Mouse (Mus musculus) brain, adult 2 months (tissue): ENCODE data around the gene Slitrk5.
A peak's percentile ranks its signal among the peaks of the same experiment; 100 is the strongest.
"Not testable (repeated sequence)": the region's sequence is repeated elsewhere in the genome, so short reads cannot be mapped to it uniquely, and the experiment has no call there.

Experiments
- DNase-seq: peaks from one replicate; pipeline ENCODE4 v3.0.0; 2011; ENCODE audit warnings: low read depth, low spot score

Gene Slitrk5

DNA sequence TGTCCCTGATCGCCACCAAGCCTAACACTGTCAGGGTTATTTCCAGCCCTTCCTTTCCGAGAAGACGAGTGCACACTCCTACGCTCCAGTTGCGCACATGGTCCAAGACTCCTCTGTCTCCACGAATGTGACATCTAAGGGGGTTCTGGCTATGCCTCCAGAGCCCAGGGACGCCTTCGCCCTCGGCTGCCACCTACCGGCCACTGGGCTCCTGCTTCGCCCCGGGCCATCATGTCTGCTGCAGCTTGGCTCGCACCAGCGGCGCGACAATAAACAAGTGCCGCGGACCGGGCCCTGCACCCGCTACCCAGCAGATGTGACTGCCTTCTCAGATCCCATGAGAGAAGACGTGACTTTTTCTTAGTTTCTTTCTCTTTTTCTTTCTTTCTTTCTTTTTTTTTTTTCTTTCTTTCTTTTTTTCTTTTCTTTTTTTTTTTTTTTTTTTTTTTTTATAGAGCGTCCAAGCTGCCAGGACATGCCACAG is at the start of gene Slitrk5:
Gene Slitrk5, plus strand, starts transcription at position 434 of the 484 bp plus-strand sequence.
- DNase-seq, result peak; percentile 96

DNA sequence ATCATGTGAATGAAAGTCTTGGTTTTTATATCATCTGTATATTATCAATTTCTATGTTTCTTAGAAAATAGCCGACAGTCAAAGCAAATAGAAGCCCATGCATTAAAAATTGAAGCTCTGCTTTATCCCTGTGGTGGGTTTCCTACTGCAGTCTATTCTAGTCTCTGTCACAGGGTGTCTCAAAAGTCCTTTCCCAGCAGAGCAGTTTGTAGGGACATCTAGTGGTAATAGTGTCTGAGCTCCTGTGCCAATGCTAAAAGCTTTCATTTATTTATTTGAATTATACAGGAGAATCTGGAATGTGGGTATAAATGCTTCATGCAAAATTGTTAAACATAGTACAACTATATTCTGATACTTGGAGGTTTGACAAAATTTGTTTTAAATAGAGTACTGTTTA is 2.0 kb upstream of the Slitrk5 start:
- DNase-seq, result peak; percentile 84

- DNase-seq, result peak; percentile 76
Measured at GRCm38 (mm10) chr14:111675211-111676165, 591 bp downstream of the Slitrk5 start.

- peak; percentile 80 for DNase-seq
Measured at GRCm38 (mm10) chr14:111676166-111676581, 1.3 kb downstream of the Slitrk5 start.

GRCm38 (mm10) chr14:111676851-111677291 is 2.0 kb downstream of the Slitrk5 start:
- DNase-seq, result peak; percentile 87

DNA sequence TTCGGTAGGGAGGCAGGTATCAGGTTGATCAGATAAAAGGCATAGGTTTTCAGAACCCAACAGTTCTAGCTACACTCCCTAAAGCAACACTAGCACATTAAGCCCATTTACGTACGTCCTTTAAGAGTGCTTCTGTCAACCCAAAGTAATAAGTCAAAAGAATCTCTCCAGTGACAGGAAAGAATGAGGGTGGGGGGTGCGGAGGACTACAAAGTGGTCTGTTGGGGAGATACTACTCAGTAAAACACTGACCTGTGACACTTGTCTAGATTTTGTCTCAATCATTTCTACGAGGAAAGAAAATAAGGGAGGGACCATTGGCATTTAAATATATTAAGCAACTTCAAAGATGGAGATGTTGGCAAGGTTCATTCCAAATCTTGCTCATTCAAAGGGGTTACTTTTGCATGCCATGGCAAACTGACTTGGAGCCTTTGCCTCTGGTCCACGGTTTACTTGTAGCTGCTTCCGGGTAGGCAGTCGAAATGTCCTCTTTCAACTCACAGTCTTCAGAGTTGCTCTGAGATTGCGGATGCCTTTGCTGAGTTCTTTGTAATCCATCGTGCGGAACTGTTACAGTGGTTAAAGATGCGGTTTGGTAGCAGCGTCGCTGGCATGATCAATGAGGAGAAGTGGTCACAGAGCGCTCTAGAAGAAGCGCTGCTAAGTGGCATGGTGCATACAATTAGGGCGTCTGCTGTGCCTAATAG is 2.6 kb downstream of the Slitrk5 start:
- peak; percentile 54 for DNase-seq

DNA sequence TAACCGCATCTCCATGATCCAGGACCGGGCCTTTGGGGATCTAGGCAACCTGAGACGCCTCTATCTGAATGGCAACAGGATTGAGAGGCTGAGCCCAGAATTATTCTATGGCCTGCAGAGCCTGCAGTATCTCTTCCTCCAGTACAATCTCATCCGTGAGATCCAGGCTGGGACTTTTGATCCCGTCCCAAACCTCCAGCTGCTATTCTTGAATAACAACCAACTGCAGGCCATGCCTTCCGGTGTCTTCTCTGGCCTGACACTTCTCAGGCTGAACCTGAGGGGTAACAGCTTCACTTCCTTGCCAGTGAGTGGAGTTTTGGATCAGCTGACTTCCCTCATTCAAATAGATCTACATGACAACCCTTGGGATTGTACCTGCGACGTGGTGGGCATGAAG is 5.4 kb downstream of the Slitrk5 start:
- DNase-seq, result peak; percentile 24

GRCm38 (mm10) chr14:111681092-111681708 is 6.3 kb downstream of the Slitrk5 start:
- peak; percentile 70 for DNase-seq

DNA sequence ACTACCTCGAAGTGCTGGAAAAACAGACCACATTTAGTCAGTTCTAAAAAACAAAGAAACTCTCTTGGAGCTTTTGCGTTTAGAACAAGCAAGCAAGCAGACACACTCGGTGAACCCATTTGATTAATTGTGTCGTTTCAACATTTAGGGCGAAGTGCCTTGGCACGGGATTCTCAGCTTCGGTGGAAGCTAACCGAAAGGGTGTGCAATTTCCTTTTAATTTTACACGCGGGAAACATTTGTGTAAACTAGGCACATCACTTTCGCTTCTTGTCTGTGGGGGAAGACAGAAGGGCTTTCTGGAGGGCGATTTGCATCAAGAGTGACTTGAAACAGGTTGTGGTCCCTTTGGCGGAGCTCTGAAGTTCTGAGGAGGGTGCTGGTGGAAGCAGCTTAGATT is 6.9 kb downstream of the Slitrk5 start:
- DNase-seq, result peak; percentile 31

- DNase-seq, result no peak
Measured at GRCm38 (mm10) chr14:111683543-111683942, 8.6 kb downstream of the Slitrk5 start.

- DNase-seq, result not testable (repeated sequence)
Measured at GRCm38 (mm10) chr14:111690139-111690538, 15.2 kb downstream of the Slitrk5 start.

DNA sequence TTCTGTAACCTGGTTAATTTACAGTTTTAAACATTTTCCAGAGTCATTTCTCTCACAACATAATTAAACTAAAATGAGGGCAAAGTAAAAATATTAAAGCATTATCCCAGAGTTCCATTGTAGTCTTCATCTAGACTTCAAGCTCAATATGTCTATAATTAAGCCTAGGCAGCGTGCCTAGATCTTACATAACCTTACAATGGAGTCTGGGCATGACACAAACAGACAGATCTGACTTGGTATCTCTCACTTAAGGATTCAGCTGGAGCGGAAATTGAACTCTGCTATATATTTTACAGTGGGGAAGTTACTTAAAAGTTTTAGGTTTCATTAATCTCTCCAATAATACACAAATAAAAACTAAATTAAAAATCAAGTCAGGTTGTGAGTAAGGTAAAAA is 54.9 kb downstream of the Slitrk5 start:
- peak; percentile 52 for DNase-seq
